Mouse (Mus musculus) mature B cell (primary cell): ENCODE measurements around the gene Rnaseh2c.

Source experiments
- in situ Hi-C: fragments of 300-500 bp; cut with MboI; formaldehyde crosslinking; loops from 2 replicates; pipeline ENCODE4 v1.14.3; 2019

Rnaseh2c gene

GRCm38 (mm10) chr19:5636571-5637041 lies 34.9 kb downstream of the Rnaseh2c start:
- in situ Hi-C loops, result no loop called here

GRCm38 (mm10) chr19:5637069-5638047 lies 35.7 kb downstream of the Rnaseh2c start, which contains the start of gene Rela:
Rela (plus strand) TSS chr19:5637483.
- in situ Hi-C loops, result no loop called here

- in situ Hi-C loops, result no loop called here
Observed at GRCm38 (mm10) chr19:5638416-5639005, 36.8 kb downstream of the Rnaseh2c start.

GRCm38 (mm10) chr19:5640339-5640738 lies 38.7 kb downstream of the Rnaseh2c start:
- in situ Hi-C loops, result no loop called here

GRCm38 (mm10) chr19:5641021-5641420 lies 39.3 kb downstream of the Rnaseh2c start:
- in situ Hi-C loops, result no loop called here

GRCm38 (mm10) chr19:5641641-5642040 lies 40.0 kb downstream of the Rnaseh2c start:
- in situ Hi-C loops, result no loop called here

GRCm38 (mm10) chr19:5645280-5645679 lies 43.6 kb downstream of the Rnaseh2c start:
- in situ Hi-C loops, result no loop called here

GRCm38 (mm10) chr19:5646731-5647330 lies 45.2 kb downstream of the Rnaseh2c start:
- in situ Hi-C loops, result no loop called here

GRCm38 (mm10) chr19:5647791-5648190 lies 46.1 kb downstream of the Rnaseh2c start:
- in situ Hi-C loops, result no loop called here

- in situ Hi-C loops, result no loop called here
Observed at GRCm38 (mm10) chr19:5648401-5649297, 47.0 kb downstream of the Rnaseh2c start.

GRCm38 (mm10) chr19:5649298-5649741 lies 47.6 kb downstream of the Rnaseh2c start:
- in situ Hi-C loops, result no loop called here

GRCm38 (mm10) chr19:5651502-5652274 lies 50.0 kb downstream of the Rnaseh2c start:
- in situ Hi-C loops, result no loop called here

- in situ Hi-C loops, result no loop called here
Observed at GRCm38 (mm10) chr19:5652570-5652969, 50.9 kb downstream of the Rnaseh2c start.

- in situ Hi-C loops, result no loop called here
Observed at GRCm38 (mm10) chr19:5653969-5654719, 52.5 kb downstream of the Rnaseh2c start.

GRCm38 (mm10) chr19:5654720-5655298 lies 53.1 kb downstream of the Rnaseh2c start:
- in situ Hi-C loops, result no loop called here
